27 mouse cellular contexts compared by ENCODE assay signal in the genomic region with DNA sequence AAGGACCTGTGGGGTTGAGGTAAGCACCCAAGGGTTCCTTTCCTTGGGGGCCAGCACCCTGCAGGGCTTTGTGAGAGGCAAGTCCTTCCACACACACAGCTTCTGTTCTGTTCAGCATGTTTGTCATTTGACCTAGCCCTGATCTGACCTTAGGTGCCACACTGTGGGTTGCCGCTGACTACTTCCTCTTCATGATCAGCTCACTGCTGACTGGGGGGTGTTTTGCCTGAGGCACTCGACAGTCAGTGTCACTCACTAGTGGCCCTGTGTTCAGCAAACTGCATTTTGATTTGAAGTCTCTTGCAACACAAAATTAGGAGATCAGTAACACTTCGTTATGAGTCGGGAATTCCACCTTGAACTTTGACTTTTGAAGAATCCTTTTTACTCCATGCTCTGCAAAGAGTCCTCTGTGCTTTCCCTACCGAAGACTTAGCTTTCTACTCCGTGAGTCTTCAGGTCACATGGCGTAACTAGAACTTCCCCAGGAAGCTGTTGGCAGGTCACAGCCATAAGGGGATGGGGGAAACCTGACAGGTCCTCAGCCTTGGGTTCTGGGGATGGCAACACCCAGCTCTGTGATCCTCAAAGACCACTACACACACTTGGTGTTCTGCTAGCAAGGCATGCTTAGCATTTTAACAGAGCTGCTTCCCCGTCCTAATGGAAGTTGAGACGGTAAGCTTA.
A peak's percentile ranks its signal among the peaks of the same experiment; 100 is the strongest.
DNase-seq lines count a peak whose midpoint lies in the region; ATAC-seq and TF ChIP-seq lines count a peak whose summit lies in the region.
"Had no signal": no experiment of that assay in that cellular context is flagged by ENCODE, and none has a peak within 500 bp of the region (broad histone marks: within the 10 kb centered on the region; RNA-seq: fewer than 3 reads in every experiment).

No protein-coding gene starts in this region.

- TF ChIP-seq CTCF in liver, postnatal 0 days (IDR thresholded peaks at IDR 0.05; ENCODE audit: low read depth) = no peak
- TF ChIP-seq CTCF in hindbrain, postnatal 0 days (IDR thresholded peaks at IDR 0.05; ENCODE audit: low read depth) = no peak

- no peaks in the 10 kb centered on the region for H3K27me3 ChIP-seq in liver, postnatal 0 days (ENCODE audit: insufficient read depth, low read length)
- H3K27me3 ChIP-seq in hindbrain, postnatal 0 days (ENCODE audit: insufficient read depth, low read length) = no peaks in the 10 kb centered on the region
- H3K27me3 ChIP-seq: embryonic facial prominence, embryonic 12.5 days; kidney, embryonic 15.5 days; limb, embryonic 15.5 days; lung, embryonic 15.5 days; midbrain, embryonic 12.5 days had no signal

- peak overlapping the region; percentile 22; the same call in 1 of the 2 replicates for H3K27ac ChIP-seq in liver, postnatal 0 days (ENCODE audit: low read depth)
- H3K27ac ChIP-seq in hindbrain, postnatal 0 days = no peak overlapping the region
- H3K27ac ChIP-seq: embryonic facial prominence, embryonic 12.5 days; heart, embryonic 10.5 days; hindbrain, embryonic 10.5 days; kidney, embryonic 15.5 days; left cerebral cortex, adult 2 months; limb, embryonic 15.5 days; lung, embryonic 15.5 days; midbrain, embryonic 12.5 days had no signal

- no peaks in the 10 kb centered on the region for H3K9me3 ChIP-seq in liver, postnatal 0 days (ENCODE audit: low read length)
- H3K9me3 ChIP-seq in hindbrain, postnatal 0 days (ENCODE audit: low read length) = no peaks in the 10 kb centered on the region
- H3K9me3 ChIP-seq: heart, embryonic 10.5 days; kidney, embryonic 15.5 days; limb, embryonic 15.5 days; lung, embryonic 15.5 days; midbrain, embryonic 12.5 days had no signal

- H3K4me3 ChIP-seq in liver, postnatal 0 days (ENCODE audit: low read depth, low read length) = no peak overlapping the region
- H3K4me3 ChIP-seq in hindbrain, postnatal 0 days (ENCODE audit: low read length) = no peak overlapping the region
- H3K4me3 ChIP-seq: embryonic facial prominence, embryonic 12.5 days; heart, embryonic 10.5 days; hindbrain, embryonic 10.5 days; kidney, embryonic 15.5 days; left cerebral cortex, adult 2 months; limb, embryonic 15.5 days; lung, embryonic 15.5 days; midbrain, embryonic 12.5 days had no signal

- peaks cover 6% of the 10 kb centered on the region; the same call in 1 of the 2 replicates for H3K36me3 ChIP-seq in liver, postnatal 0 days (replicated peaks; ENCODE audit: insufficient read depth, low read length)
- peaks cover 5% of the 10 kb centered on the region; the same call in 1 of the 2 replicates for H3K36me3 ChIP-seq in hindbrain, postnatal 0 days (ENCODE audit: insufficient read depth, low read length)

- intact Hi-C loops in heart, postnatal 25 days (cut with DNase I) = no loop called here

- peak; percentile 66; the same call in 1 of the 2 replicates for ATAC-seq in common myeloid progenitor, adult 5-6 weeks (replicated peaks; ENCODE audit: low read depth, poor library complexity, severe bottlenecking)
- ATAC-seq in liver, postnatal 0 days = peak; percentile 50; the same call in 1 of the 2 replicates
- ATAC-seq in hindbrain, postnatal 0 days = no peak
- ATAC-seq: forebrain, postnatal 0 days; hindbrain, embryonic 16.5 days had no signal

- no peak overlapping the region for H3K9ac ChIP-seq in liver, postnatal 0 days (replicated peaks)
- no peak overlapping the region for H3K9ac ChIP-seq in hindbrain, postnatal 0 days (replicated peaks; ENCODE audit: low read length)
- H3K9ac ChIP-seq: embryonic facial prominence, embryonic 12.5 days; forebrain, postnatal 0 days; kidney, embryonic 15.5 days; limb, embryonic 15.5 days; lung, embryonic 15.5 days; midbrain, embryonic 12.5 days had no signal

- 46% methylated on average over 9 of the region's 9 CpGs for WGBS in liver, postnatal 0 days (ENCODE audit: insufficient replicate concordance)
- 89% methylated on average over 9 of the region's 9 CpGs for WGBS in hindbrain, postnatal 0 days

- peaks cover 3% of the 10 kb centered on the region for H3K4me1 ChIP-seq in liver, postnatal 0 days (ENCODE audit: insufficient read depth)
- H3K4me1 ChIP-seq in hindbrain, postnatal 0 days (ENCODE audit: insufficient read depth, low read length) = no peaks in the 10 kb centered on the region
- H3K4me1 ChIP-seq: embryonic facial prominence, embryonic 12.5 days; heart, embryonic 10.5 days; kidney, embryonic 15.5 days; lung, embryonic 15.5 days; midbrain, embryonic 12.5 days had no signal

- DNase-seq in heart, adult 11 months = peak; percentile 36
- DNase-seq in heart, postnatal 25 days (ENCODE audit: low spot score) = no peak
- no peak for DNase-seq in liver, postnatal 0 days
- peak; percentile 22 for DNase-seq in yolk sac, embryonic 10.5 days (ENCODE audit: low spot score)
- no peak for DNase-seq in left cerebral cortex, adult 18-20 months (ENCODE audit: low spot score in 2 of 2)
- DNase-seq in hindbrain, postnatal 0 days (ENCODE audit: low spot score) = no peak
- DNase-seq: adrenal gland, postnatal 25 days; cerebellum, adult 11 months; cerebellum, postnatal 10 days; forebrain, postnatal 0 days; gastrocnemius, postnatal 36 days; kidney, adult 11 months; kidney, postnatal 36 days; left cerebral cortex, postnatal 4 days; right cerebral cortex, adult 18-20 months; right cerebral cortex, postnatal 4 days; thymus, postnatal 14 days had no signal

- no peak overlapping the region for H3K4me2 ChIP-seq in liver, postnatal 0 days (ENCODE audit: low read depth, low read length)
- H3K4me2 ChIP-seq in hindbrain, postnatal 0 days (ENCODE audit: low read depth, low read length) = no peak overlapping the region
- H3K4me2 ChIP-seq: embryonic facial prominence, embryonic 12.5 days; kidney, embryonic 15.5 days; limb, embryonic 15.5 days; lung, embryonic 15.5 days; midbrain, embryonic 12.5 days had no signal

- TF ChIP-seq EP300 in liver, postnatal 0 days (IDR thresholded peaks at IDR 0.05; ENCODE audit: low read depth) = no peak

Comparison
In these comparisons a context has a peak if more than half of its experiments do, and no peak if none do; other contexts are left out.
1. DNase-seq: peak in heart, adult 11 months (single experiment) and yolk sac, embryonic 10.5 days (single experiment); none in heart, postnatal 25 days (single experiment), liver, postnatal 0 days (single experiment), left cerebral cortex, adult 18-20 months (0 of 2) and hindbrain, postnatal 0 days (single experiment).